In genomic region chr1:61277170-61277710, GRCm38 (mm10) we compare ENCODE assay signal across 12 mouse cellular contexts.
"Had no signal": no experiment of that assay in that cellular context is flagged by ENCODE, and none has a peak within 500 bp of the region (broad histone marks: within the 10 kb centered on the region; RNA-seq: fewer than 3 reads in every experiment).

No protein-coding gene starts in this region.

- H3K4me3 ChIP-seq: liver, embryonic 12.5 days; lung, embryonic 15.5 days; midbrain, embryonic 12.5 days; neural tube, embryonic 13.5 days had no signal

- H3K27me3 ChIP-seq: liver, embryonic 12.5 days; lung, embryonic 15.5 days; neural tube, embryonic 13.5 days had no signal

- H3K9me3 ChIP-seq: liver, embryonic 12.5 days; lung, embryonic 15.5 days; midbrain, embryonic 12.5 days; neural tube, embryonic 13.5 days had no signal

- H3K27ac ChIP-seq: kidney, postnatal 0 days; liver, embryonic 12.5 days; lung, embryonic 15.5 days; midbrain, embryonic 12.5 days; neural tube, embryonic 13.5 days had no signal

- H3K36me3 ChIP-seq: liver, embryonic 12.5 days; lung, embryonic 15.5 days; midbrain, embryonic 12.5 days; neural tube, embryonic 13.5 days had no signal

- ATAC-seq: liver, embryonic 12.5 days; midbrain, embryonic 16.5 days had no signal

- H3K9ac ChIP-seq: liver, embryonic 12.5 days; lung, embryonic 15.5 days; midbrain, embryonic 12.5 days; neural tube, embryonic 13.5 days had no signal

- DNase-seq: left cerebral cortex, postnatal 4 days; retina, postnatal 1 day; right cerebral cortex, postnatal 4 days; spleen, adult 18-20 months; thymus, adult 18-20 months; thymus, postnatal 14 days had no signal

- H3K4me2 ChIP-seq: liver, embryonic 12.5 days; lung, embryonic 15.5 days; midbrain, embryonic 12.5 days; neural tube, embryonic 13.5 days had no signal

- H3K4me1 ChIP-seq: liver, embryonic 12.5 days; lung, embryonic 15.5 days; midbrain, embryonic 12.5 days; neural tube, embryonic 13.5 days had no signal
